Mouse (Mus musculus) ES-Bruce4 (cell line): ENCODE data around the gene Mtnr1a.

ENCODE experiments used
- CTCF ChIP-seq: IDR thresholded peaks from one replicate; pipeline ENCODE4 v1.8.1; 2011; ENCODE audit warnings: low read depth, low read length
- POLR2A ChIP-seq: IDR thresholded peaks from one replicate; pipeline ENCODE4 v1.8.1; 2011; ENCODE audit warnings: low read length; ENCODE audit not compliant: insufficient read depth

GRCm38 (mm10) chr8:45028081-45028497, 40.8 kb upstream of the Mtnr1a start:
- TF ChIP-seq POLR2A (no peak), CTCF (no peak)
